Mouse (Mus musculus): ENCODE measurements around the gene Ccdc43.

DNA sequence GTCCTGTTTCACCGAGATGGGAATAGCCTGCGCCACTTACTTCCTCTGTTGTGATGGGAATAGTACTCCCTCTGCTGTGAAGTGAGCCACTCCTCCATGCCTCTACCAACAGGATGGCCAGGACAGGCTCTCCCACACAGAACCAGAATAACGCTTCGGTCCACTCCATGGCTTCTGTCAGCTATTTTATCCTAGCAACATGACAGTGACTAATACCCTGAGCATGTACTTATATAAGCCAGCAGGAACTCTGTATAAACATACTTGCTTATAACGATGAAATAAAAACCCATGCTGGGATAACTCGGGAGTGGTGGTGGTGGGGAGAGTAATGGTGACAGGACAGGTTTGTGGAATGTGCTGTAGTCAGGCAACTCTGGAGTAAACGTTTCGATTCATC is 41.7 kb downstream of the Ccdc43 start:
- TF ChIP-seq POLR2A (IDR thresholded peaks at IDR 0.05; ENCODE audit: insufficient read depth, low read depth, low read length) (no peak), CTCF (IDR thresholded peaks at IDR 0.05) (no peak), EP300 (IDR thresholded peaks at IDR 0.05; ENCODE audit: insufficient read depth, low read depth, low read length) (no peak)
